Mouse (Mus musculus): ENCODE data around the gene Gm28042.

Gene Gm28042

DNA sequence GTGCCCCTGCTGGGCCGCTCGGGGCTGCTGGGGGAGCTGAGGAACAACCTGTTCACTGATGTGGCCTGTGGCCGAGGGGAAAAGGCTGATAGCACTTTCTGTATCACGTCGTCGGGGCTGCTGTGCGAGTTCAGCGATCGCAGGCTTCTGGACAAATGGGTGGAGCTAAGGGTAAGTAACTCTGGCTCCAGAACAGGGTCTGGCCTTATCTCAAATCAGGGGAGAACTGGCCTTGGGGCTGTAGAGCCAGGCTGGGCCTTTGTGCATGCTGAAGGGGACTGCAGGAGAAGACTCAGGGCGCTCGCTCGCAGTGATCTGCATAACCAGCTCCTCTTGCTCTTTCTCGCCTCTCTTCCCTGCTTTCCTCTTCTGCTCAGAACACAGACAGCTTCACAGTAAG lies 14.4 kb upstream of the Gm28042 start:
- DNase-seq (ENCODE audit: low read depth): no peak

DNA sequence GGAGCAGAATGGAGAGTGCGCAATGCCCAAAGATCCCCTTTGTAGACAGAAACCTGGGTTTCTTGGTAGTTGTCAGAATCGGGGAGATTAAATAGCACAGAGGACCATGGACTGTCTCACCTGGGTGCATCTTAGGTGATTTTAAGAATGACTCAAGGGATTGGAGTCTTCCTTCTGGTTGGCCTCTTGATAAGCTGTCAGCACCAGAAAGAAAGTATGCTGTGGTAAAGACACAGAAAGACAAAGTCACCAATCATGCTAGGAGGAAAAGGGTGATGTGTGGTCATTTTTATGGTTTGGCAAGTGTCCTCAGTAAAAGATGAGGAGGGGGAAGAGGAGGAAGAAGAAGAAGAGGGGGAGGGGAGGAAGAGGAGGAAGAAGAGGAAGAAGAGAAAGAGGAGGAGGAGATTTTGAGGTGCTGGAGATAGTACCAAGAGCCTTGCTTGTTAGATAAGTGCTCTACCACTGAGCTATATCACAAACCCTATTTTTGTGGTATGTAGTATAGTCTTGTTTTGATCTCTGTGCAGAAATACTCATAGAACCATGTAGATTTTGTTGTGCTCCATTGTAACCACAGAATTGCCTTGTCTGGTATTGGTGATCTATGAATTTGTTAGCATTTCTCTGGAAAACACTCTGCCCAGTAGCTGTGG lies 13.3 kb upstream of the Gm28042 start:
- DNase-seq (ENCODE audit: low read depth): no peak

DNA sequence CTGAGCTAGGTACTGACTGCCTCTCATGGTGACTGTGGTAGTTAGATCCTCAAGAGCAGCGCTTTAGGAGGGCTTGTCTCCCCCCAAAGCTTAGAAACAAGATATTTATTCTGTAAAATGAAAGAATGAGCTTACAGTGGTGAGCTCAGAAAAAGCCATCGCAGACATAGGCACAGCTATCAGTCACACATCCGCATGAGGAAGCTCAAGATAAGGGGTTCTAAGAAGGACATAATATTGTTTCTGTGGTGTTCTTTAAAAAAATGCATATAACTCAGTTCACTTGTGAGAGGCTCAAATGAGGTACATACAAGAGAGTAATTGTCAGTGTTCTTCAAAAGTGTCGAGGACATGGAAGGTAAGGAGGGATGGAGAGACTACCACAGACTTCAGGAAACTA lies 11.4 kb upstream of the Gm28042 start:
- DNase-seq (ENCODE audit: low read depth): no peak

DNA sequence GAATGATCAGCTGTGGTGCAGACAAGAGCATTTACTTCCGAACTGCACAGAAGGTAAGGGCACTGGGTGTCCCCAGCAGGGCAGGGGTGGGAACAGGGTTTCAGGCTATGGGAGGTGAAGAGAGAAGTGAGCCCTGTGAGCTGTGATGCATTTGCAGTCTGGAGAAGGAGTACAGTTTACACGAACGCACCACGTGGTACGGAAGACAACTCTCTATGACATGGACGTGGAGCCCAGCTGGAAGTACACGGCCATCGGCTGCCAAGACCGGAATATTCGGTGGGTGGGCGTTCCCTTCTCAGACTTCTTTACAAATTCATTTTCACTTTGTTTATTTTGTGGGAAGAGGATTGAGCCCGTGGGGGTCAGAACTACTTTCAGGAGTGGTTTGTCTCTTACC lies 9.7 kb upstream of the Gm28042 start:
- no peak for DNase-seq (ENCODE audit: low read depth)

DNA sequence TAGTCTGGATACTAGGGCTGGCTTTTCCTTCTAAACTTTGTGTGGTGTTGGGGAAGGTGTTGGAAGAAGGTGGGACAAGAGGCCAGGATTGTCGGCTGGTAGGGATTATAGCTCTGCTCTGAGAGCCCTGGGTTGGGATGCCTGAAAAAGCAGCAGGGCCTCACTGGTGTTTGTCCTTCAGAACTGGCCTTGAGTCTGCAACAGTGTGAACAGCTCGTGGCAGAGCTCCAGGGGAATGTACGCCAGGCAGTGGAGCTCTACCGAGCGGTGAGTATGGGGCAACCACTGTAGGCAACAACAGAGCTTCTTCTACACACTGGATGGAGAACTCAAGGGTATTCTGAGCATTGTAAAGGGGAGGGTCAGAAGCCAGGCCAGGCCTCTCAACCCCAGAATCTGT lies 3.0 kb upstream of the Gm28042 start:
- no peak for DNase-seq (ENCODE audit: low read depth)

DNA sequence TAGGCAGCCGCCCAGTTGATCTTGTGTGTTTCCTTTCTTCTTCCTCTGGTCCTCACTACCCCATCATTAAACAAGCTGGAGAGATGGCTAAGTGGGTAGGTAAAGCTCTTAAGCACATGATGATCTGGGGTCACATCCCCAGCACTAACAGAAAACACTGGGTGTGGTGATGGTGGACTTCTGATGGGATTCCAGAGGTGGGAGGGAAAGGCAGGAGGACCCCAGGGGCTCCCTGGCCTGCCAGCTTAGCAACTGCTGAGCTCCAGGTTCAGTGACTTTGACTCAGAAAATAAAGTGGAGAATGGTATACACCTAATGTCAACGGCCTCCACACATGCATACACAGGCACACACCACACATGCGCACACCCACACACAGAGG lies 648 bp downstream of the Gm28042 start:
- DNase-seq (ENCODE audit: low read depth): no peak

DNA sequence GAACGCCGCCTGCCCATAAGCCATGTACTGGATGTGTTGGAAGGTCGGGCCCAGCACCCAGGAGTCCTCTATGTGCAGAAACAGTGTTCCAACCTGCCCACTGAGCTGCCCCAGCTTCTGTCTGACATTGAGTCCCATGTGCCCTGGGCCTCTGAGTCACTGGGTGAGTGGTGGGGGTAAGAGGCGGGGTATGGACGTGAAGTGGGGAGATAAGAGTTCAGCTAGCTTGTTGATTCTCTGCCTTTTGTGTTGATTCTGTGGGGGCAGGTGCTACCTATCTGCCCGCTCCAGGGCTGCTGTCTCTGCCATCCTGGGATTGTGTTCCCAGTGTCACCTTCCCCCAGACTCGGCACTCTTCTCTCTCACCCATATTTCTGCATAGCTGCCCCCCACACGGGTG lies 3.1 kb downstream of the Gm28042 start:
- DNase-seq (ENCODE audit: low read depth): no peak

DNA sequence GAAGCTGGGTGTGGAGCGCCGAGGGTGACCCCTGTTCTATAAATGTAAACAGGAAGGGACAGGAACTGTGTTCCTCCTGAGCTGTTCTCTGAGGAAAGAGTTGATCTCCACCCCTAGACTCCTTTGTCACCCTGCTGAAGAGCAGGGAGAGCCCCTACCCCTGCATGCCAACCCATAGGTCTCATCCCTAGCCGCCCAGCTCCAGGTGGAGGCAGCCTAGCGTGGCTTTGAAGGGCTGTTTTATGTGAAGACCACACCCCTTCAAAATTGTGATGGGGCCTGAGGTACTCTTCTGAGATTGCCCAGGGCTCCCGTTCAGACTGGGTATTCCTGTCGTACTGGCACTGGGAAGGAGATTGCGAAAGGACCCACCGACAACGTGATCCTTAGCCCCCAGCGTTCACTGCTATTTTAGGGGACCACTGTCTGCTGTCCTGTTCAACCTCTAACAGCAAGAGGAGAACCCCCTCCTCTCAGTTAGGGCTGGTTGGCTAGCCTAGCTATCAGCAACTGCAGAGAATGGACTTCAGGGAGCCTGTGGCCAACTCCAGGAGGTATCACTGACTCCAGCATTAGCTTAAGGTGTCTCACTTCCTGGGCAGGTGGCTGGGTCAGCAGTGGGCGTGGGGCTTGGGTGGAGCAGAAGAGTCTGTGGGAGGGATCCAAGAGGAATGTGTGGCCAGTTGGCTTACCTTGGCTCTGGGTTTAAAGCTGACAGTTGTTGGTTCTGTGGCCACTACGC lies 5.6 kb downstream of the Gm28042 start, which contains the start of gene Pla2g4b:
Gene Pla2g4b (plus strand): TSS at position 692 of the 742 bp plus-strand sequence.
- no peak for DNase-seq (ENCODE audit: low read depth)

DNA sequence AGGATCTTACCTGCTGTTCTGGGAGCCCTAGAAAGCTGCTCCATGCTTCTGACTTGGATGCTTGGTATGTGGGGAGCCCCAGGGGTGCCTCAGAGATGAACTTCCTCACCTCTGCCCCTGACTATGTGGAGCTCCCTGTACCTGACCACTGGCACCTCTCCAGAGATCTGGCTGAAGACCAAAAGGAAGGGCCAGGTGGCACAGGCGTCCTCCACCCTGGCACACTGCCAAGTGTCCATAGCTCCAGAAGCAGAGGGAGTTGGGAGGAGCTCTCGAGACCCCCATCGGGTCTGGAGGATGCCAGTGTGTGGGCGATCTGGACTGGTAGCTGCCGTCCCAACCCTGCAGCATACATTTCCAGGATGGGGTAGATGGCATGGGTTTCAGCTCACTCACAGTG lies 6.4 kb downstream of the Gm28042 start:
- no peak for DNase-seq (ENCODE audit: low read depth)

DNA sequence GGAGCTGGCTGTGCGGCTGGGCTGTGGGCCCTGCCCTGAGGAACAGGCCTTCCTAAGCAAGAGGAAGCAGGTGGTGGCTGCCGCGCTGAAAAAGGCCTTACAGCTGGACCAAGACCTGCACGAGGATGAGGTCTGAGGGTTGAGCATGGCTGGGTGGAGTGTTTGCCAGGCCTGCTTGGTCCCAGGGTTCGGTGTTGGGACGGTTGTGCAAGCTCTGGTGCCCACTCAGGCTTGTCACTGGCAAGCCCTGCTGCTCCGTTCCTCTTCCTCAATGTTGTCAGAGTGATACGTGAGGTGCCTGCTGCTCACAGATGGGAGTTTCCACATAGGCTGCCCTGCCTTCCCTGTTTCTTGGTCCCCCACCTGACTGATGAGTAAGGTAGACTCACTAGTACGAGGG lies 10.5 kb downstream of the Gm28042 start:
- no peak for DNase-seq (ENCODE audit: low read depth)

DNA sequence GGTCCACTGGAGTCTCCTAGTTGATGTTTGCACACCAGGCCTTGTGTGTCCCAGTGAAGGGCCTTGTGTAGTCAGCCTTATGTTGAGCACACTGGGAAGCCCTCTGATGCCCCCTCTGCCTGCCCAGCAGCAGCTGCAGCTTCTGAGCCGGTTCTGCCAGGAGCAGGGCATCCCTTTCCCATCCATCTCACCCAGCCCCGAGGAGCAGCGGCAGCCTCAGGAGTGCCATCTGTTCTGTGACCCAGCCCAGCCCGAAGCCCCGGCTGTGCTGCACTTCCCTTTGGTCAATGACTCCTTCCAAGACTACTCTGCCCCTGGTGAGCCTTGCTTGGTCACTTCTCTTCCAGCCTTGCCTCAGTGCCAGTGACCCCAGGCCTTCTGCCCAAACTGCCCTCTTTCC lies 13.7 kb downstream of the Gm28042 start:
- no peak for DNase-seq (ENCODE audit: low read depth)

DNA sequence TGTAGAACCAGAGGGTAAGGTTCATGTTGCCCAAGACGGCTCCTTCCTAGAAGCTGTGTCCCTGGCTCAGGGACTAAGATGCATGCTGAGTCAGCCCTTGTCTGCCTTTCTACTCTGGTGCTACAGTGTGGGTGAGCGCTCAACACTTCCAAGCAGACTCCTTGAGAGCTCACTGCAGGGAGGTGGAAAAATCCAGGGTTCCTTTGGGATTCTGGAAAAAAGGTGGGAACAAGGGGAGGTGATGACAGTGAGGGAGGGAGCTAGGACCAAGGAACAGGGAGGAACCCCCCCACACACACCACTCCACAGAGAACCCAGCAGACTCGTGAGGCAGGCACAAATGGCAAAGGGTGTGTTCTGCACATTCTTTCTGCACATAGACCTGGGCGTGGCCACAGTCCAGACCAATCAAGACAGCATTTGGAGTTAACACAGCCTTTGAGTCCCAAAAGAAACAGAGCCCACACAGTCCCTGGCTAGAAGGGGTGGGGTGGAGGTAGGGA lies 16.9 kb downstream of the Gm28042 start:
- DNase-seq (ENCODE audit: low read depth): no peak

DNA sequence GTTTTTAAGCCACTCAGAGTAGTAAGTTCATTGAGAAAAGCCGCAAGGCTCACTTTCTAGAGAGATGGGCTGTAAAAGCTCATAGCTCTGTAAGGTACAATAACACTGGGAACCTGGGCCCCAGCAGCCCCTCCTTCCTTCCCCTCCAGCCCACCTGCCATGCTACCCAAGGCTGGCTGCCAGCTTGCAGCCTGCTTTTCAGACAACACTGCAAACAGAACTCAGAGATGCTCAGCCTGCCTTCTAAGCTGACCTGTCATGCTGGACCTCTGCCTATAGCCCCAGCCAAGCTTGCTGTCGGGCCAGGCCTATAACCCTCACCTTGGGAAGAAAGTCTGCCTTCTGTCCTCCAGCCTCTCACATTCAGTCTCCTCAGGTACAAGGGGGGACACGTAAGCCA lies 17.4 kb downstream of the Gm28042 start:
- DNase-seq (ENCODE audit: low read depth): no peak

DNA sequence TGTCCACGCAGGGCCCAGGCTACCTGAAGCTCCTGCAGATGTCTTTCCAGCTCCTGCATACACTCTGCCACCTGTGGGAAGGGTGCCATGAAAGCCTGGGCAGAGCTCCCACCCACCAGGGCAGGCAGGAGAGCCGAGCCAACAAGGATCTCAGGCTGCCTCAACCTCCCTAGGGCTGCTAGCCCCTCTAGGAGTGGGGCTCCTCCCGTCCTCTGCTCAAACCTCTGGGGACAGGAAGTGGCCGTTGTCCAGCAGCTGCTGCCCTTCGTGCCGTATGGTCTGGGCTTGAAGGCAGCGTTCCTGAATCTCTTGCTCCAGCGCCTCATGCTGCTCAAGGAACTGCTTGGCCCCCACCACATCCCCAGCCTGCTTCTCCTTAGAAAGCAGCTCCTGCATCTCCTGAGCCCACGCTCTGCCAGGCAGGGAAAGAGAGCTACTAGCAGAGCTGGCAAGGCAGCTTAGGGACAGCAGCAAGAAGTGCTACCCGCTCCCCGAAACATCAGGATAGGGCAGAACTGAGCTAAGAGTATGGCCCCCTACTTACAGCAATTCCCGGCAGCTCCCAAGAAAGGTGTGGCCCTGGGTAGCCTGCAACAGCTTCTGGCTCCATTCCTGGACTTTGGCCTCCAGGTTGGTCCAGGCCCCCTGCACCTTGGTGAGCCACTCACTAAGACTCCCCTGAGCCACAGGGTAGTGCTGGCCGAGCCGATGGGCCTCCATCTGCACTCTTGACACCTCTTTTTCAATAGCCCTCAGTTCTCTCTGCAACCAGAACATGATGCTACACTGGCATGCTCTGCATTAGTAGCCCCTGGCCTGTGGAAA lies 19.4 kb downstream of the Gm28042 start:
- DNase-seq (ENCODE audit: low read depth): no peak

DNA sequence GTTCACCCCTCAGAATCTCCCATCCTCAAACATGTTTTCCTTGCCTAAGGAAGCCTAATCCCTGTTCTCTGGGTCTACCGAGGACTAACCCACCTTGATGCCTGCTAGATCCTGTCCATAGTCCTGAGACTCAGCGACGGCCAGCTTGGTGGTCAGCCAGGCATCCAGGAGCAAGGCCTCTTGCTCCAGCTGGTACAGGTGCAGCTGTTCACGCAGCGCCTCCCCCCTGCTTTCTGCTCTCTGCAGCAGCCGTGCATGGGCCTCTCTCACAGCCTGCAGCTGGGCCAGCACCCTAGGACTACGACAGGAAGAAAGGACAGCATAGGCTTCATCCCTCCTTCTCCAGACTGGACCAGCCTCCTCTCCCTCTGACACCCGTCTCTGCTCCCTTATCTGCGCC lies 20.9 kb downstream of the Gm28042 start:
- DNase-seq (ENCODE audit: low read depth): no peak

DNA sequence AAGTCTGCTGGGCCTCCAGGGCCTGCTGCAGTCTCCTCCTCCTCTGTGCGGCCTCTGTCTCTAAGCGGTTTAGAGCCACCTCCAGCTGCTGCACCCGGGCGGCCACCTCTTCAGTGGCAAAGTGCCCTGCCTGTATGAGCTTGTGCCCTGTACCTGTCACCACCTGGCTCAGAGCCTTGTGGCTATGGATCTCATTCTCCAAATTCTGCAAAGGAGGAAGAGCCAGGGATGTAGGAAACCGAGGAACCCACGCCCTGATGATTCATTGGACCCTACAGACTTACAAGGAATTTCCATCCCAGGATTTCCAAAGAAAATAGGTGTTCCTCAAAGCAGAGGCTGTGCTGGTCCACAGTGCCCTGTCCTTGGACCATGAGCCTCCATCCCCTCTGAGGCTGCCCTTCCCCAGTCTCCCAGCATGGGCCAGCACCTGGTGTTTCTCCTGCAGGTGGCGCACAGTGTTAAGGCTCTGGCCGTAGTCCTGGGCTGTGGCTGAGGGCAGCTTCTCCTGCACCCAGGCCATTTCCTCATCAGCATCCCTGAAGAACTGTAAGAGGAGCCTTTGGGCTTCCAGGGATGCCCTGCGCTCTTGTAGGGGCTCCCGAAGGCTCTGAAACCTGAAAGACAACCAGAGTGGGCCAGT lies 22.5 kb downstream of the Gm28042 start:
- no peak for DNase-seq (ENCODE audit: low read depth)

DNA sequence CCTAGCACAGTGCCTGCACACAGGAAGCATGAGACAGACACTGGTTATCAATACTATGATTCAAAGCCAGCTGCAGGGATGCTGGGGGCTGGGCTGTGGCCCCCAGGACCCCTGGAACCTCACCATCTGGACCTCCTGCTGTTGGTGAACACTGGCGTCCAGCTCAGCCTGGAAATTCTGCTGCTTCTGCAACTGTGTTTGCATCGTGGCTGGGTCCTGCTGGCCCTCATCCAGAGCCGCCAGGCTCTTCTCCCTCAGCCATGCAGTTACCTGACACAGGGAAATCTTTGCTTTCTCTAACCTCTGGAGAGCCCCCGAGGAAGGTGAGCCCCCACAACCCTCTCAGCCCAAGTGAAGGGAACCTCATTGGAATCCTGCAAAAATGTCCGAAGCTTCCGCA lies 24.1 kb downstream of the Gm28042 start:
- DNase-seq (ENCODE audit: low read depth): no peak

DNA sequence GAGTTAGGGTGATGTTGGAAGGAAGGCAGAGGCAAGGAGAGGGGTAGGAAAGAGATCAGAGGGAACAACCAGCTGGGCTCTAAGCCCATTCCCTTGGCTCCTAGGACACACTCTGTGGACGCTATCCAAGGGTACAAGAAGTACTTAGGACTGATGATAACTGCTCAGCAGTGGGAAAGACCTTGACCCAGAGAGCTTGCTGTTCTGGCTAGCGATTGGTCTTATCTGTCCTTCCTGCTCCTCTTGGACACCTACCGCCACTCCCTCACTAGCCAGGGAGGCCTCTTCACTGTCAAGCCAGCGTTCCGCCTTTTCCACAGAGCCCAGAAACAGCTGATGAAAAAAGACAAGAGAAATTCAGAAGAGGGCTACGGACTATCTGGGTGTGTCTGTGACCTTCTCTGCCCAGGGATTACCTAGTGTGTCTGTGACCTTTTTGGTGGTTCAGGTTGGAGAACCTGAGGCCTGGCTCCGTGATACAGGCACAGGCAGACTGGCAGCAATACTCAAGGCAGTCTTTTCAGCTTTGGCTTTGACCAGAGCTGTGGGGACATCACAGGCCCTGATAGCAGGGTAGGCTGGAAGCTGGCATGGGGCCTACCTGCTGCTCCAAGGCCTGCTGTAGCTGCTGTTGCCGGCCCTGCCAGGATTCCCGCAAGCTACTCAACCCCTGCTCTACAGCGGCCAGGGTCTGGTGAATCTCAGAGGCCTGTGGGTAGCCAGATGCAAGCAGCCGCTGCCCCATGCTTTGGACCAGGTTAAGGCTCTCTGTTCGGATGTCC lies 27.7 kb downstream of the Gm28042 start:
- no peak for DNase-seq (ENCODE audit: low read depth)

DNA sequence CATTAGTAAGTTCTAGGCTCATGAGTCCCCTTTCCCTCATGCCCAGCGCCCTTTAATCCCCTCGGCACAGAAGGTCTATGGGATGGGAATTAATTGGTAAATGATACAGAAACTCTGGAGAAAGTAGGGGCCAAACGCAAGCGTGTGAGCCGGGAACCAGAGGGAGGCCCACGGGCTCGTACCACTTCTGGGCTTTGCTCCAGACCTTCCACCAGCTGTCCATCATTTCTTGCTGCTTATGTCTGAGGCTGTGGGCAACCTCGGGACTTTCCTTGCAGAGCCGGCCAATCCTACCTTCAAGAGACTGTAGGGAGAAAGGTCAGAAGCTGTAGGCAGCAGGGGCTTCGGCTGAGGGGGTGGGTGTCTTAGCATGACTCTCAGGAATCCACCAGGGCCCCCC lies 28.6 kb downstream of the Gm28042 start:
- DNase-seq (ENCODE audit: low read depth): no peak

DNA sequence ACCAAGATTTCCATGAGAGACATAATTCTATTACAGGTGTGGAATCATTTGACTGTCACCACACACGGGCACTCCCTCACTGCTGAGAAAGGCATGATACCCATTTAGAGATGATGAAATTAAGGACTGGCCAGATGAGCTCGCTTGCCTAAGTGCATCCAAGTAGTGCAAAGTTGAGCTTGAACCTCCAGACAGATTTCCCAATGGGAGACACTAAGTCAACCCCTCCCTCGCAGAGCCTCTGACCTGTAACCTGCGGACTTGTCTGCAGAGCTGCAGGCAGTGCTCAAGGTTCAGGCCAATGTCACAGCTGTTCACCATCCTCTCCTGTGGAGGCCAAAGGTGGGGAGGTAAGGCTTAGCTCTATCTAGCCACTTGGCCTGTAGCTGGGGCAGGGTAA lies 31.5 kb downstream of the Gm28042 start:
- DNase-seq (ENCODE audit: low read depth): no peak

DNA sequence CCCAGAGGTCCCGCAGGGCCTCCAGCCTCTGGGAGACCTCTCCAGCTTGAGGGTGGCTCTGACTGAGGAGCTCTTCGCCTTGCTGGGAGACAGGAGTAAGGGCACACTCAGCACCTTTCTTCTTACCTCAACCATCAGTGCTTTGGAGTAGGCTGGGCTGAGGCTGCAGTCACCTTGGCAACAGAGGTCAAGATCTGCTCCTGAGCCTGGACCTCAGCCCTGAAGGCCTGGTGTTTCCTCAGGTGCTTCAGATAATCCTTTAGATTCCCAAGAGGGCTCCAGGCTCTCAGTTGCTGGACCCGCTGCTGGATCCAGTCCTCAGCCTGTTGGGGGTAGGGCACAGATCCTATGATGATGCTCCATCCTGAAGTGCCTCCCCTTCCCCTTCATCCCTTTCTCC lies 32.2 kb downstream of the Gm28042 start:
- no peak for DNase-seq (ENCODE audit: low read depth)

DNA sequence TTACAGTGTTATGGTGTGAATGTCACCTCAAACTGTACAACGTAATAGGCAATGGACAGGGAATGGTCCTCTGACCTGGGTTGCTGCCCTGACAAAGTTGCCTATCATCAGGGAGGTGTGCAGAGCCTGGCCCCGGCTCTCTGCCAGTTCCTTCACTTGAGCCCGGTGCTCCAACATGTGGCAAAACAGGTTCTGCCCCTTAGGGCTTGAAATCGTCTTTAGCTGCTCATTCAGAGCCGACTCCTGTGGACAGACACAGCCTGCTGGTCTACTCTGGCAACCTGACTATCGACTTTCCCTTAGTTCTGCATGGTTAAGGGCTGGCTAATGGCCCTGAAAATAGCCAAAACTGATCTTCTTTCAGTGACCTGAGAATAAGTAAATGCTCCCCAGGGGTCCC lies 32.9 kb downstream of the Gm28042 start:
- DNase-seq (ENCODE audit: low read depth): no peak

Measured in naive thymus-derived CD4-positive, alpha-beta T cell, adult 2 months (primary cell).